Mouse (Mus musculus): ENCODE measurements around the gene Wdr4. TPM values are rescaled to one million over a fixed set of nuclear protein-coding genes. Genes with fewer than 3 reads are reported as not detected.
A peak's percentile ranks its signal among the peaks of the same experiment; 100 is the strongest.

Gene Wdr4
- polyA plus RNA-seq, 1 experiment from 2014 or later, result 21.9 TPM

- no peak overlapping the region for H3K4me2 ChIP-seq
- 56% methylated on average over 18 of the region's 18 CpGs for WGBS
- no peak overlapping the region for H3K4me3 ChIP-seq
- no peak for ATAC-seq (ENCODE audit: extremely low read depth, insufficient number of reproducible peaks, low FRiP score, low TSS enrichment)
- no peaks in the 10 kb centered on the region for H3K9me3 ChIP-seq
- peaks cover 6% of the 10 kb centered on the region for H3K36me3 ChIP-seq
- no peaks in the 10 kb centered on the region for H3K27me3 ChIP-seq (replicated peaks)
- H3K4me1 ChIP-seq, result peaks cover 26% of the 10 kb centered on the region
- no peak overlapping the region for H3K9ac ChIP-seq
- no peak overlapping the region for H3K27ac ChIP-seq (replicated peaks)
Observed at GRCm38 (mm10) chr17:31456723-31457567, 62.8 kb downstream of the Wdr4 start.

GRCm38 (mm10) chr17:31454056-31454455 lies 65.7 kb downstream of the Wdr4 start:
- no peak overlapping the region for H3K4me2 ChIP-seq
- no peaks in the 10 kb centered on the region for H3K36me3 ChIP-seq
- no peak overlapping the region for H3K4me3 ChIP-seq
- H3K27me3 ChIP-seq (replicated peaks), result no peaks in the 10 kb centered on the region
- no peak overlapping the region for H3K27ac ChIP-seq (replicated peaks)
- peaks cover 26% of the 10 kb centered on the region for H3K4me1 ChIP-seq
- H3K9ac ChIP-seq, result no peak overlapping the region
- no peak for ATAC-seq (ENCODE audit: extremely low read depth, insufficient number of reproducible peaks, low FRiP score, low TSS enrichment)
- WGBS, result 77% methylated on average over 9 of the region's 9 CpGs
- no peaks in the 10 kb centered on the region for H3K9me3 ChIP-seq

GRCm38 (mm10) chr17:31453476-31453875 lies 66.3 kb downstream of the Wdr4 start:
- H3K9me3 ChIP-seq, result no peaks in the 10 kb centered on the region
- no peak for ATAC-seq (ENCODE audit: extremely low read depth, insufficient number of reproducible peaks, low FRiP score, low TSS enrichment)
- H3K4me1 ChIP-seq, result peaks cover 26% of the 10 kb centered on the region
- H3K27me3 ChIP-seq (replicated peaks), result no peaks in the 10 kb centered on the region
- no peaks in the 10 kb centered on the region for H3K36me3 ChIP-seq
- H3K4me2 ChIP-seq, result no peak overlapping the region
- no peak overlapping the region for H3K9ac ChIP-seq
- H3K4me3 ChIP-seq, result no peak overlapping the region
- no peak overlapping the region for H3K27ac ChIP-seq (replicated peaks)
- WGBS, result 57% methylated on average over 3 of the region's 3 CpGs

- WGBS, result 62% methylated on average over 2 of the region's 2 CpGs
- H3K9ac ChIP-seq, result no peak overlapping the region
Observed at GRCm38 (mm10) chr17:31452816-31453215, 67.0 kb downstream of the Wdr4 start.

GRCm38 (mm10) chr17:31451179-31451708 lies 68.5 kb downstream of the Wdr4 start:
- Histone ChIP-seq H3K27me3 (replicated peaks) (no peaks in the 10 kb centered on the region; the same call in 1 of the 2 replicates), H3K27ac (replicated peaks) (no peak overlapping the region), H3K36me3 (no peaks in the 10 kb centered on the region), H3K4me2 (no peak overlapping the region), H3K4me3 (no peak overlapping the region), H3K9me3 (no peaks in the 10 kb centered on the region), H3K9ac (no peak overlapping the region), H3K4me1 (peaks cover 14% of the 10 kb centered on the region)
- no peak for ATAC-seq (ENCODE audit: extremely low read depth, insufficient number of reproducible peaks, low FRiP score, low TSS enrichment)
- 60% methylated on average over 8 of the region's 8 CpGs for WGBS

More at GRCm38 (mm10) chr17:31452816-31453215, 67.0 kb downstream of the Wdr4 start:
- peaks cover 26% of the 10 kb centered on the region for H3K4me1 ChIP-seq
- no peak overlapping the region for H3K27ac ChIP-seq (replicated peaks)
- no peak for ATAC-seq (ENCODE audit: extremely low read depth, insufficient number of reproducible peaks, low FRiP score, low TSS enrichment)
- no peaks in the 10 kb centered on the region for H3K9me3 ChIP-seq
- H3K27me3 ChIP-seq (replicated peaks), result no peaks in the 10 kb centered on the region
- H3K4me3 ChIP-seq, result no peak overlapping the region
- no peak overlapping the region for H3K4me2 ChIP-seq
- H3K36me3 ChIP-seq, result no peaks in the 10 kb centered on the region

- Histone ChIP-seq H3K9me3 (no peaks in the 10 kb centered on the region), H3K4me1 (peaks cover 12% of the 10 kb centered on the region), H3K36me3 (no peaks in the 10 kb centered on the region), H3K27me3 (replicated peaks) (no peaks in the 10 kb centered on the region; the same call in 1 of the 2 replicates), H3K9ac (no peak overlapping the region), H3K4me2 (no peak overlapping the region), H3K27ac (replicated peaks) (no peak overlapping the region), H3K4me3 (no peak overlapping the region)
- 66% methylated on average over 3 of the region's 3 CpGs for WGBS
- ATAC-seq (ENCODE audit: extremely low read depth, insufficient number of reproducible peaks, low FRiP score, low TSS enrichment), result no peak
Observed at GRCm38 (mm10) chr17:31450206-31450605, 69.6 kb downstream of the Wdr4 start.

- WGBS, result 55% methylated on average over 1 of the region's 1 CpGs
Observed at GRCm38 (mm10) chr17:31448519-31448918, 71.3 kb downstream of the Wdr4 start.

GRCm38 (mm10) chr17:31447766-31448165 lies 72.0 kb downstream of the Wdr4 start:
- ATAC-seq (ENCODE audit: extremely low read depth, insufficient number of reproducible peaks, low FRiP score, low TSS enrichment), result no peak
- H3K4me2 ChIP-seq, result no peak overlapping the region
- 65% methylated on average over 5 of the region's 5 CpGs for WGBS

More at GRCm38 (mm10) chr17:31448519-31448918, 71.3 kb downstream of the Wdr4 start:
- Histone ChIP-seq H3K4me1 (peaks cover 16% of the 10 kb centered on the region), H3K36me3 (no peaks in the 10 kb centered on the region), H3K9ac (no peak overlapping the region), H3K9me3 (no peaks in the 10 kb centered on the region), H3K27me3 (replicated peaks) (no peaks in the 10 kb centered on the region; the same call in 1 of the 2 replicates), H3K4me3 (no peak overlapping the region), H3K27ac (replicated peaks) (no peak overlapping the region), H3K4me2 (no peak overlapping the region)
- ATAC-seq (ENCODE audit: extremely low read depth, insufficient number of reproducible peaks, low FRiP score, low TSS enrichment), result no peak

GRCm38 (mm10) chr17:31445061-31445731 lies 74.6 kb downstream of the Wdr4 start:
- Histone ChIP-seq H3K27me3 (replicated peaks) (no peaks in the 10 kb centered on the region; the same call in 1 of the 2 replicates), H3K27ac (replicated peaks) (0 out of 2 replicates have a peak overlapping the region, but pooled peaks have one; percentile 12), H3K4me1 (peaks cover 24% of the 10 kb centered on the region), H3K4me2 (no peak overlapping the region), H3K9me3 (no peaks in the 10 kb centered on the region), H3K9ac (no peak overlapping the region), H3K4me3 (no peak overlapping the region), H3K36me3 (no peaks in the 10 kb centered on the region)
- 44% methylated on average over 7 of the region's 7 CpGs for WGBS
- no peak for ATAC-seq (ENCODE audit: extremely low read depth, insufficient number of reproducible peaks, low FRiP score, low TSS enrichment)

More at GRCm38 (mm10) chr17:31447766-31448165, 72.0 kb downstream of the Wdr4 start:
- H3K4me1 ChIP-seq, result peaks cover 17% of the 10 kb centered on the region
- no peak overlapping the region for H3K27ac ChIP-seq (replicated peaks)
- no peaks in the 10 kb centered on the region; the same call in 1 of the 2 replicates for H3K27me3 ChIP-seq (replicated peaks)
- no peaks in the 10 kb centered on the region for H3K36me3 ChIP-seq
- no peaks in the 10 kb centered on the region for H3K9me3 ChIP-seq
- no peak overlapping the region for H3K4me3 ChIP-seq
- no peak overlapping the region for H3K9ac ChIP-seq
